Mouse (Mus musculus) CD4-positive, CD25-positive, alpha-beta regulatory T cell, adult 2 months (primary cell): Measurements from ENCODE around the gene Susd3.

ENCODE experiments used
- DNase-seq: peaks from one replicate; pipeline ENCODE4 v3.0.0-alpha.2; 2012; ENCODE audit warnings: low read depth, low spot score

Gene Susd3

GRCm38 (mm10) chr13:49246626-49247025 is 1.9 kb downstream of the Susd3 start:
- DNase-seq = no peak

GRCm38 (mm10) chr13:49246011-49246410 is 2.5 kb downstream of the Susd3 start:
- no peak for DNase-seq

GRCm38 (mm10) chr13:49245251-49245650 is 3.3 kb downstream of the Susd3 start:
- DNase-seq = no peak

GRCm38 (mm10) chr13:49243492-49243891 is 5.0 kb downstream of the Susd3 start:
- no peak for DNase-seq

- peak; percentile 92 for DNase-seq
These were observed 6.0 kb downstream of the Susd3 start for GRCm38 (mm10) chr13:49242321-49243065.

GRCm38 (mm10) chr13:49238737-49239136 is 9.8 kb downstream of the Susd3 start:
- DNase-seq = no peak

- no peak for DNase-seq
These were observed 10.9 kb downstream of the Susd3 start for GRCm38 (mm10) chr13:49237617-49238016.

GRCm38 (mm10) chr13:49234711-49235110 is 13.8 kb downstream of the Susd3 start:
- peak; percentile 41 for DNase-seq

GRCm38 (mm10) chr13:49233792-49234572 is 14.5 kb downstream of the Susd3 start:
- DNase-seq = no peak

- DNase-seq = no peak
These were observed 22.9 kb downstream of the Susd3 start for GRCm38 (mm10) chr13:49225633-49226032.

- no peak for DNase-seq
These were observed 23.3 kb downstream of the Susd3 start for GRCm38 (mm10) chr13:49225159-49225558.

- DNase-seq = no peak
These were observed 23.8 kb downstream of the Susd3 start for GRCm38 (mm10) chr13:49224729-49225128.

- no peak for DNase-seq
These were observed 24.2 kb downstream of the Susd3 start for GRCm38 (mm10) chr13:49224314-49224713.

GRCm38 (mm10) chr13:49220912-49221311 is 27.6 kb downstream of the Susd3 start:
- DNase-seq = no peak

GRCm38 (mm10) chr13:49219367-49219766 is 29.1 kb downstream of the Susd3 start:
- DNase-seq = no peak

- DNase-seq = no peak
These were observed 29.9 kb downstream of the Susd3 start for GRCm38 (mm10) chr13:49218651-49219050.

- DNase-seq = no peak
These were observed 31.5 kb downstream of the Susd3 start for GRCm38 (mm10) chr13:49216808-49217561.

- DNase-seq = no peak
These were observed 32.3 kb downstream of the Susd3 start for GRCm38 (mm10) chr13:49216220-49216552.

- DNase-seq = peak; percentile 98
These were observed 32.8 kb downstream of the Susd3 start, which contains the start of gene Card19 for GRCm38 (mm10) chr13:49215504-49216219. TSS of gene Card19 (minus strand) at chr13:49216037.

- DNase-seq = no peak
These were observed 33.4 kb downstream of the Susd3 start for GRCm38 (mm10) chr13:49215128-49215503.

GRCm38 (mm10) chr13:49214454-49214853 is 34.1 kb downstream of the Susd3 start:
- no peak for DNase-seq

- peak; percentile 59 for DNase-seq
These were observed 35.0 kb downstream of the Susd3 start for GRCm38 (mm10) chr13:49213531-49213932.
